Mouse (Mus musculus) brain, embryonic 14.5 days (tissue): ENCODE data around the gene Mrpl53.
A peak's percentile ranks its signal among the peaks of the same experiment; 100 is the strongest.

Experiments
- CTCF ChIP-seq: fragments of 200-500 bp; IDR thresholded peaks from 2 replicates; pipeline ENCODE4 v1.5.1; 2012; ENCODE audit warnings: inconsistent platforms, mild to moderate bottlenecking, moderate library complexity, borderline replicate concordance; ENCODE audit not compliant: insufficient read depth, insufficient read length; ENCODE audit errors: extremely low read depth
- POLR2A ChIP-seq: fragments of 200-500 bp; IDR thresholded peaks from 2 replicates; pipeline ENCODE4 v1.6.1; 2012; ENCODE audit warnings: mild to moderate bottlenecking, inconsistent platforms, borderline replicate concordance; ENCODE audit not compliant: poor library complexity, insufficient read depth, insufficient read length, severe bottlenecking; ENCODE audit errors: extremely low read depth

DNA sequence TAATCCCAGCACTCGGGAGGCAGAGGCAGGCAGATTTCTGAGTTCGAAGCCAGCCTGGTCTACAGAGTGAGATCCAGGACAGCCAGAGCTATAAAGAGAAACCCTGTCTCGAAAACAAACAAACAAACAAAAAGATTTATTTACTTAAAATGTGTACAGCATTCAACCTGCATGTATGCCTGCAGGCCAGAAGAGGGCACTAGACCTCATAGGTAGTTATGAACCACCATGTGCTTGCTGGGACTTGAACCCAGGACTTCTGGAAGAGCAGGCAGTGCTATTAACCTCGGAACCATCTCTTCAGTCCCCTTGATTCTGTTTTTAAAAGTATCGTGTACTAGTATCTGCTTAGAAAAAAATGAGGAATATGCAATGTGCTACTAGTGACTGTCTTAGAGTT, 18.6 kb downstream of the Mrpl53 start:
- TF ChIP-seq POLR2A: no peak
- TF ChIP-seq CTCF: peak; percentile 19; the same call in 1 of the 2 replicates
